Mouse (Mus musculus) kidney, adult 2 months (tissue): Measurements from ENCODE around the gene Nebl.

Source experiments
- CTCF ChIP-seq: fragments of 200-500 bp; conservative IDR thresholded peaks from 2 replicates; pipeline ENCODE4 v1.5.1; 2011; ENCODE audit warnings: low read depth, mild to moderate bottlenecking, control low read depth, low read length, moderate library complexity, mixed read lengths; ENCODE audit not compliant: insufficient read depth, insufficient read length
- POLR2A ChIP-seq: fragments of 200-500 bp; IDR thresholded peaks from one replicate; pipeline ENCODE4 v1.6.1; 2011; ENCODE audit warnings: low read depth, low read length, control low read depth

DNA sequence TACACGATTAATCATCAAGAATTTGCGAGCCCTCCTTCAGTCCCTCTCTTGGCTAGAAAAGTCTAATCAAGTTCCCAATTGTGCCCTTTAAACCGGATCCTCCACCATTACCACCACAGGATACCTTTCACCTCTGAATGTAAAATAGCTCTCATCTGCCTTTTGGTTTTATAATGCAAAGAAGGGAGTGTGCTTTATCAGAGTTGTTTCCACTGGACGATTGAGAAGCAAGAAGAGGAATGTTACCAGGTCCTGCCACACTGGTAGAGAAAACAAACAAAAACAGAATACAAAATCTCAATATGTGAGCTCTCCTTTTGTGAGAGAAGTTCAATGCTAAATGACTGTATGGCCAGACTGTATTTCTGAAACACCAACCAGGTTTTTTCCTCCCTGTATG lies 127.7 kb downstream of the Nebl start:
- TF ChIP-seq POLR2A (no peak), CTCF (no peak)
